ENCODE assay signal across 16 mouse cellular contexts in the genomic region with DNA sequence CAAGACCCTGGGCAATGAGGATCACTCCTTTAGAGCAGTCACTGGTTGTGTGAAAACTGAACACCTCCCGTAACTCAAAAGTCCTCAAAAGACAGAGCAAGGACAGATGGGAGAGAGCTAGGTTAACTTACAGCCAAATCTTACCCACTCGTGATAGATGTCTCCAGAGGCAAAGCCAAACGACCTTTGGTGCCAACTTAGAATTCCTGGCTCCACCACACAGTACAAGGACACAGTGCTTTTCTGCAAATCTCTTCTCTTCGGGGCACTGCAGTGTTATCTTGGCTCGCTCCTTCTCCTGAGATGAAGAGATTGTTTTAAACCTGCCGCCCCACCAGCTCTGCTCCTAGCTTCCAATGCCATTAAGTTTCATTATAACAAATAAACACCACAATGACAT.
"Had no signal": no experiment of that assay in that cellular context is flagged by ENCODE, and none has a peak within 500 bp of the region (broad histone marks: within the 10 kb centered on the region; RNA-seq: fewer than 3 reads in every experiment).

No protein-coding gene starts in this region.

- H3K4me1 ChIP-seq: limb, embryonic 10.5 days; liver, embryonic 15.5 days; stomach, embryonic 15.5 days had no signal

- H3K36me3 ChIP-seq: limb, embryonic 10.5 days; liver, embryonic 15.5 days; midbrain, embryonic 10.5 days; midbrain, embryonic 15.5 days; stomach, embryonic 15.5 days had no signal

- ATAC-seq: lung, postnatal 0 days had no signal

- H3K9me3 ChIP-seq: limb, embryonic 10.5 days; liver, embryonic 15.5 days; midbrain, embryonic 10.5 days; midbrain, embryonic 15.5 days; stomach, embryonic 15.5 days had no signal

- H3K4me3 ChIP-seq: left cerebral cortex, adult 2 months; limb, embryonic 10.5 days; liver, embryonic 15.5 days; midbrain, embryonic 10.5 days; midbrain, embryonic 15.5 days; stomach, embryonic 15.5 days had no signal

- DNase-seq: kidney, adult 8-10 months; kidney, postnatal 4 days; lung, adult 2 months; lung, postnatal 36 days; right cerebral cortex, postnatal 14 days; thymus, adult 2 months; thymus, postnatal 25 days had no signal

- H3K27me3 ChIP-seq: liver, embryonic 15.5 days; midbrain, embryonic 15.5 days; stomach, embryonic 15.5 days had no signal

- H3K9ac ChIP-seq: liver, embryonic 15.5 days; midbrain, embryonic 15.5 days; stomach, embryonic 15.5 days had no signal

- H3K4me2 ChIP-seq: liver, embryonic 11.5 days; liver, embryonic 15.5 days; midbrain, embryonic 15.5 days; stomach, embryonic 15.5 days had no signal

- H3K27ac ChIP-seq: kidney, postnatal 0 days; left cerebral cortex, adult 2 months; limb, embryonic 10.5 days; liver, embryonic 15.5 days; midbrain, embryonic 10.5 days; stomach, embryonic 15.5 days had no signal
